Mouse (Mus musculus) cerebellum, adult 2 months (tissue): ENCODE results near the gene Spata31d1d.

Source experiments
- CTCF ChIP-seq: fragments of 200-500 bp; IDR thresholded peaks from 2 replicates; pipeline ENCODE4 v1.5.1; 2011; ENCODE audit warnings: low read depth, mild to moderate bottlenecking, control low read depth, low read length, moderate library complexity, borderline replicate concordance; ENCODE audit not compliant: insufficient read depth
- POLR2A ChIP-seq: fragments of 200-500 bp; IDR thresholded peaks from 2 replicates; pipeline ENCODE4 v1.6.1; 2011; ENCODE audit warnings: low read length, control low read depth, borderline replicate concordance; ENCODE audit not compliant: insufficient read depth

GRCm38 (mm10) chr13:59703514-59703913 lies 28.0 kb downstream of the Spata31d1d start:
- no peak for TF ChIP-seq POLR2A
- TF ChIP-seq CTCF, result no peak
